Mouse (Mus musculus) bone marrow, adult 2 months (tissue): ENCODE results near the gene Vdr.

ENCODE experiments used
- CTCF ChIP-seq: fragments of 200-500 bp; IDR thresholded peaks from 2 replicates; pipeline ENCODE4 v1.5.1; 2011; ENCODE audit warnings: low read length, control low read depth; ENCODE audit not compliant: control insufficient read depth, insufficient read depth
- POLR2A ChIP-seq: fragments of 200-500 bp; IDR thresholded peaks from 2 replicates; pipeline ENCODE4 v1.6.1; 2011; ENCODE audit warnings: low read depth, mild to moderate bottlenecking, control low read depth, low read length, borderline replicate concordance; ENCODE audit not compliant: control insufficient read depth

GRCm38 (mm10) chr15:97910530-97910929 is at the start of gene Vdr:
- TF ChIP-seq CTCF: no peak
- TF ChIP-seq POLR2A: no peak
